Mouse (Mus musculus) cerebellum, postnatal 36 days (tissue): ENCODE measurements at regions not wholly inside any gene's neighbourhood (a gene's known extent, or its start where the extent isn't known, plus 50 kb on each side); places are given as distances from the start of the nearest gene placed in this dataset.

Experiments used
- DNase-seq, 2 experiments: peaks; one replicate each; pipeline ENCODE4 v3.0.0; 2021 to 2022; ENCODE audit warnings: mixed read lengths in 2 of 2

DNA sequence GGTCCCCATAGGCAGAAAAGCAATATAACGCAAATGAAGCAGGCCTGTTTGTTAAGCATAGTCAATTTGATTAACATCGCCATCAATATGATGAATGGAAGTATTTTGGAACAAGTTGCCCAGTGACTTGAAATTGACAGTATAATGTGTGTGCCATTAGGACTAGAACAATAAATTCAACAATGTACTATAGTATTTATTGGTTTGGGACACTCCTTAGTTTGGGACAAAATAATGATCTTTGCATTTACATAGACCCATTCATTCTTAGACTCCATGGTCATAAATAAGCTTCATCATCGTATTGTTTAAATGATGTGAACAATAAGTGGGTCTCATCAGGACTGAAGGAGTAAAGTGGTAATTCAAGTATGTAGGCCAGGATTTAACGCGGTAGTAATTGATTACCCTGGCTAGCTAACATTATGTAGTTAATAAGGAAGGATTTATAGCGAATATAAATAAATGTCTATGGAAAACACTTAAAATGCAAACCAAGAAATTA, 2933.6 kb upstream of the 5930422O12Rik start:
- DNase-seq, result no peak

DNA sequence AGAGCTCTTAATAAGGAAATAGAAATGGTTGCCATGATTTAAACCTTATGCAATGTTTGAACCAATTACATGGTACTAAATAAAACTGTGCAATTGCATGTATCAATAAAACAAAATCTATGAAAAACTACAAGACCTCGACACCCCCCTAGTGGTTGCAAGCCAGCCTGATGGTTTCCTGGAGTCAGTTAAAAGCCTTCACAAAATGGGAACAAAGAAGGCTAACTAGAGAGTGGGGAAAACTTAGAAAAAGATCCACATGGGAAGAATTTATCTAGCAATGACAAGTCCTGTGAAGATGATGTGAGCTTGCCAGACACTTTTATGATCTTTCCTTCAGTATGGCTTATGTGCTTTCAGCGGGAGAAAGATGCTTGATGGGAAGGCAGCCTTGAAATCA, 2926.3 kb upstream of the 5930422O12Rik start:
- DNase-seq, result no peak

DNA sequence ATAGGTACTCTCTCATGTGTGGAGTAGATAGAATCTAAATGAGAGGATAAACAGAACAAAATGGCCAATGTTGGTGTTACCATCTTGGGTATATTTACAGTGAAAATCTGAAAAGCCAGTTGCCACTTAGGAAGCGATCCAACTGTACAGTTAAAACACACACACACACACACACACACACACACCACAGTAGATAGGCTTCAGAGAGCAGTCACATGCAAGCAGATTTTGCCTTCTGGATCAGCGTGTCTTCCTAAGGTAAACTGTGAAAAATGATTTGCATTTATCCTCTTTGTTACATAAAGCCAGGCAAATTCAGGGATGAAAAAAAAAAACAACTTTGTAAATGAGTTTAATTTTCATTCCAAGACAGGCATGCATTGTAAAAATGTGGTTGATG, 2917.2 kb upstream of the 5930422O12Rik start:
- no peak for DNase-seq

DNA sequence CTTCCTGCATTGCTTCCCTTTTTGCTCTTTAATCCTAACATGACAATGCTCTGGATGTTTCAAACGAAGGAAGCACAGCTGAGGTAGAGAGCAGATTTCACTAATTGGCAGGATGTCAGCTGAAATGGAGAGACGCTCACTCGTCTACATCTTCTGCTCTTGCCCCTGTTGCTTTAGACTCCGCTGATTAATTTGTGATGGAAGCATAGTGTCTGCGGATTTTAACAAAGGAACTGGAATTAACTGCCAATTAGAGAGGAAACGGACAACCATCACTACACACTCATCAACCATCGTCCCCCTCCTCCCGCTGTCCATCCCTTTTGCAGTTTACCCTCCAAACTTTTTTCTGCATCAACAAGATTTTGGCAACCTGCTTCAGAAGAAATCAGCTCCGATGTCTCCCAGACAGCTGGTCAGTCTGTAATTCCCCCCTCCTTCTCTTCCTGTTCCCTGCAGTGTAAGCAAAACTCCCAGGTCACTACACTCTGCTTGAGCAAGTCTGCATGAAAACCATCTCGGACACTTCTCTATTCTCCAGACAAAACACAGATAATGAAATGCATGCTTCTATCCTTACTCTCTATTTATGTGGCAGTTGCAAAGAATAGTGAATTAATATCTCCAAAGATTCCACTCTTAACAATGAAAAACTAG, 2905.6 kb upstream of the 5930422O12Rik start:
- DNase-seq, result no peak

DNA sequence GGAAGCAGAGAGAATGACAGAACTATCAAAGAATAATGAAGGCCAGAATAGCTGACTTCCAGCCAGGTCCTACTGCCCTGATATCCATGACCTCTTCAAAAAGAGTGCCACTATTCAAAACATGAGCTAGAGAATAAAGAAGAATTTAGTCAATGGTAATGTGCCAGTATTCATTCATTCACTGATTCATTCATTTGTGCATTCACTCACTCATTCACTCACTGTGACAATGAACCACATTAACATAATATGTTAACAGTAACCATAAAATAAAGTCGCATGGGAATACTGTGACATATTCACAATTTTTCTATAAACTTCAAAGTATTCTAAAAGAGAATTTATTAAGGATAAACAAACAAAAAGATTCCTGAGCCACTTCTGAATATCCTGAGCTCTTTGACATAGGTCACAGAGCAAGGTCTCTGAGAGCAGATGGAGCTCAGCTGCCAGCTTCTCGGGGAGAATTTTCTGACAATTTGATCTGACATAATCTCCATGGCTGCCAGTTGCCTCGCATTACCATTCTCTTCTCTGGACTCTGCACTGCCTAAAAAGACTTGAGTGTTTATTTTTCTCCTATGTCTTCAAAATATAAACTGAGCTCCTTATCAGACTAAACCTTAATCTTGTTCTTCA, 2895.5 kb upstream of the 5930422O12Rik start:
- no peak for DNase-seq

DNA sequence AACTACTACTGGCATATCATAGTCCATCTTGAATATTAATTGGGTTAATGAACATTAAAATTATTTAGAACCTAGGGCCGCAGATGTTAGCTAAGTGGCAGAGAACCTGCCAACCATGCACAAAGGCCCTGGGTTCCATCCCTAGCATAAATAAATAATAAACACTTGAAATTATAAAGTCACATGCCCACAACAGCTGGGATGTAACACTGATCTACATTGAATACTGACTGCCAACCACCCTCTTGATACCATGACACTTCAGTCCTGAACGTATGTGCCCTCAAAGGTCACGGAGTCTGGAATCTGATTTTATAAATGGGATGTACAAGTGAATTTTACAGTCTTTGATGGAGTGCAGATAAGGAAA, 2895.0 kb upstream of the 5930422O12Rik start:
- no peak for DNase-seq

DNA sequence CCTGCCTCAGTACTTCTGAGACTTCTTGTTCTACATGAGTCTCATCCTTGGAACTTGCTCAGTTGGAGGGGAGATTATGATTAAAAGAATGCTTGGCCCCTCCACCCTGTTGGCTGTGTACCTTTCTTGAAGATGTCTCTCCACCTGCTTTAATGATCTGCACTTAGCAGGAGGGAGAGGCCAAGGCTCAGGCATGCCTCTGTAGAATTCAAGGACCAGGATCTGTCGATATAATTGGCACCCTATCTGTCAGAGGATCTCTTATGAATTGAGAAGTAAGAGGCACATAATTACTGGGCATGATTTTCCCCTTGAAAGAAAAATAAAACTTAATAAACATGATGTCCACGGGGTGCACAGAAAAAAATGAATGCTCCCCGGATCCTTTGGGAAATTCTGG, 2893.1 kb upstream of the 5930422O12Rik start:
- no peak for DNase-seq

DNA sequence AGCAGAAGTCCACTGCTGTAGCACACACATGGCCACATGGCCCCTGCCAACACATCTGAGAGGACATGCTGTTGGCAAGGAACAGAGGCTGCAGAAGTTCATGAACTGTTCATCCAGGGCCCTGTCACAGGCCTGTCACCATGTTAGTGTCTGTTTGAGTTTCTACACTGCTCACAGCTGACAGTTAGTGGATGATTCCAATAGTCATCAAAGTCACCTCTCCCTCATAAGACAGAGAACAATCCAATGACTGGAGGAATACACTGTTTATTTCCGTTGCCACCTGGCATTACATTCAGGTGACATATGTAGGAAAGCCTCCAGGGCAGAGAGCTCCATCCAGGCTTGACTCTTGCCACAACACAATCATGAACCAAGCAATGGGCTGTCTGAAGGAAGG, 2886.3 kb upstream of the 5930422O12Rik start:
- peak; percentile 2 for DNase-seq

DNA sequence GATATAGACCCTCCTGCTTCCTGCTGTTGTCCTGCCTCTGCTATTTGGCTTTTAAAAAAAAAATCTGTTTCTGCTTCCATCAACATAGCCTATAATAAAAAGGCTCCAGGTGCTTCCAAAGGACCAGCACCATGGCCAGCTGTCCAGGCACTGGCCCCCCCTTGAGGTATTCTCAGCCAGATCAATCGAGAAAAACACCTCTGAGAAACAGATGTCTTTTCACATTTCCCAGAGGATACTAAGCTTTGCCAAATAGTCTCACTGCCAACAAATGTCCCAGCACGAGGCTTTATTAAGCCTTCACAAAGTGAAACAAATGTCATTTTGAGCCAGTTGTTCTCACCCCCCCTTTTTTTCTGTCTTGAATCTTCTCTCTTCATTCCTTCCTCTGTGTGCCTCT, 2880.7 kb upstream of the 5930422O12Rik start:
- no peak for DNase-seq

DNA sequence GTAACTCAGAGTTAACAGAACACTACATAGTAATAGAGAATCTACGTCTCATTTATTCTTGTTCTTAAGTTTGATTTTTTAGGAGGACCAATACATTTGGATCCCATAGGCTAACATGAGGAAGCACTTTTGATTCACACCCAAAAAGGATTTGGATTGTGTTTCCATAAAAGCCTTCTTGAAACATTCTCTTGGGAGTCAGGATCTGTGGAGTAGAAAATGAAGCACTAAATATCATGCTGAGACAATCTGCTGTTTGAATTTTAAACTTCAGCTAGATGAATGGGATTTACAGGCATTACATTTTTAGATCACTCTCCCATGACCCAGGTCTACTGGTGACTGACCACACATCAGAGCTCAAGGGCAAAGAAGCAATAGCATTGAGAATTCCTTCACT, 2877.5 kb upstream of the 5930422O12Rik start:
- DNase-seq, result no peak

DNA sequence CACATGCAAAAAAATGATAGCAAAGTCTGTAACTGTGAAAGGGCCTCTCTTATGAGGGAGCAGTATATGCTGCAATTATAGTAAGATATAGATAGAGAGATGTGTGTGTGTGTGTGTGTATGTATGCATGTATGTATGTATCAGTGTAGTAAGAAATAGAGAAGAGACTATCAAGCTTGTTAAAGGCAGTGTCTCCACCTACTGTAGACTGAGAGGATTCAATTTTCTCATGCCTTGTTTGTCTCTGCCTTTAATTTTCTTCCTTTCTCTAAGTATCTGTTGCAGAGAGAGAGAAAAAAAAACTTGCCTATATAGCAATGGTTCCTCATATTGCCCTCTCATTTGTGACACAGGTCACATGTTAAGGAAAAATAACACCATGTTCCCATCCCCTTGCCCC, 2871.1 kb upstream of the 5930422O12Rik start:
- DNase-seq, result no peak

DNA sequence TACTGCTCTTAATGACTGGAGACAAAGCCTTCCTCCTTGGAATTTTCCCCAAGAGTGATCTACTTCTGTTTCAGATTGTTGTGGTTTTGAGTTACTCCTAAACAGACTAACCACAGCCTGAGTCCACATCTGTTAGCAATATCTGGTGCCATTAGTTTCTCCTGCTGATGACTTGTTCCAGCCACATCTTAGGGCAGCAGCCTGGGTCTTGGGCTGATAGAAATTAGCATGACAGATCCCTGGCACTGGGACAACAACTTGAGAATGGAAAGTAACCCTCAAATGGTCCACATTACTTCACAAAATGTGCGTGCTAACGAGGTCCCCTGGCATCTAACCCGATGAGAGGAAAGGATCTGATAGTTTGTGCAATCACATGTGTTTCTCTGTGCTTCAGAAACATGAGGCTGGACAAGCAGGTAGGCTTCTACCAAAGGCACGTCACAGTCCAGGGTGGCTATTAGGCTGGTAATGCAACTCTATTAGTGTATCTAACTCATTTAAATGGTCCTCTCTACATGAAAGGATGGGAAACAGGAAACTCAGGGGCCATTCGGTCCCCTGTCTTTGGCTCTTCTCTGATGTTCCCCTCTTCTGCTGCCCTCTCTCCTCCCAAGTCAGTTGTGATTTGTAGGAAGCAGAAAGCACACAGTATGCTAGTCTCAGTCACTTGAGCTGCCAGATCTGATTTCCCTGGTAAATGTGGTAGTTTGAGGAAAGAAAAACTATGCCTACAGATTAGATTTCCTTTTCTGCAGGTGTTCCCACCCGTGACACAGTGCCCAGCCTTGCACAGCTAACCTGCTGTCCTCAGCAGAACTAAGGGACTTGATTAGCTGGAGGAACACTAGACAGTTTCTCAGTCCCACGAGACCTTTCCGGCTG, 2866.9 kb upstream of the 5930422O12Rik start:
- no peak for DNase-seq

DNA sequence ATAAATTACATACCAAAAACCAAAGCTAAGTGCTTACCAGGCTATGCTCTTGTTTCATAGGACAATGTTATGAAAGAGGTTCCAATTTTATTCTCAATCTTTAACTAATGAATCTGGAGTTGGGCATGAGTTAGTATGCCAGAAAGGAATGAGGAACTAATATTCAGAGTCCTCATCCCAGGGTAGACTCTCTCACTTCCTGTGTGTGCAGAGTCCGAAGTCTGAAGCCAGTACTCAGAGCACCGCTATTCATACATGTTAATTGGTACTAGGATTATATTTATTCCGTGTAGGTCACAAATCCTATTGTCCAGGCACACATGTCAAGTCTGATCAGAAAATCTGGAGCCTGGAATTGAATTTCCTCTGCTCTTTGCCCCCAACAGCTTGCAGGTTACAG, 2858.7 kb upstream of the 5930422O12Rik start:
- no peak for DNase-seq

DNA sequence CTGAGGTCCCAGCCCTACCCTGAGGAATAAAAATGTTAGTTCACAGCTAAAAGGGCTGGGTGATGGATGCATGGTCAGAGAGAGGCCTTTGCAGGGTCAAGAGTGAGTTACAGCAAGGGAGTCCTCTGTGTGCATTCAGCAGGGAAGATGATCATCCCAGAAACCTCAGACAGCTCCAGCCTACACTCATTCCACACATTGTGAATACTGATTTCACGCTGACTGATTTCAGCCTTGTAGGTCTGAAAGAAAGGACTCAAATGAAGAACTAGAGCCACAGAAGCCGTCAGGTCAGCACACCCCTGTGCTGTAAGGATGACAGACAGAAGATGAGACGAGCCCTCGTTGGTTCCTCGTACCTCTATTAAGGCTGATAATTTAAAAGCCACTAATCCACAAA, 2858.0 kb upstream of the 5930422O12Rik start:
- no peak for DNase-seq

DNA sequence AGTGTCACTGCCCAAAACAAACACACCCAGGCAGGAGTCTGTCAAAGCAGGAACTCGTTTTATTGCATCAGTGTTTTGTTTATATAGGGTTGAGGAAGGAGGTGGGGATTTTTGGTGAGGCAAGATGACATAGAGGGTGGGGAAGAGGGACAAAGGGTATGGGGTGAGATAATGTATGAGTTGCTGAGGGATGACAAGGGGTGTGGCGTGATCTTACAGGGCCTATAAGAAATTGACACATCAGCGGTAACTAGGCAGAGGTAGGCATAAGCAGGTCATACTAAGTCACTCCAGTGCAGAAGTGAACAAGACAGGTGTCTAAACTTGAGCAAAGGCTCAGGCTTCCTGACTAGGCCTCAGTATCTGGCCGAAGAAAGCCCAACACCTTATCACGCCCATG, 2841.0 kb upstream of the 5930422O12Rik start:
- no peak for DNase-seq

DNA sequence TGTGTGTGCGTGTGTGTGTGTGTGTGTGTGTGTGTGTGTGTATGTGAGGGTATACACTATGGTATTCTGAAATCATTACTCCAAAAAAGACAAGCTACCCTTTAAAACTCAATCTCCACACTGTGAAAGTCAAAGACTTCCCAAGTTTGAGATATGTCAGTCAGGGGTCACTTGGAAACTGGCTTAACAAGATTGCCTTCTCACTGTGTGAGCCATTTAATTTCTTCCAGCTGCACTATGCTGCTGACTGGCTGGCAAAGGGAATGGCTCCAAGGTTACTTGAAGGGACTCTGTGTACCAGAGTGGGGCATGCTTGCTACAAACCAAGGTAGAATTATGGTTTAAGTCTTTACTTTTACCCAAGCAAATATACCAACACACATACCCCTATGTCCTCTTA, 2826.1 kb upstream of the 5930422O12Rik start:
- no peak for DNase-seq

DNA sequence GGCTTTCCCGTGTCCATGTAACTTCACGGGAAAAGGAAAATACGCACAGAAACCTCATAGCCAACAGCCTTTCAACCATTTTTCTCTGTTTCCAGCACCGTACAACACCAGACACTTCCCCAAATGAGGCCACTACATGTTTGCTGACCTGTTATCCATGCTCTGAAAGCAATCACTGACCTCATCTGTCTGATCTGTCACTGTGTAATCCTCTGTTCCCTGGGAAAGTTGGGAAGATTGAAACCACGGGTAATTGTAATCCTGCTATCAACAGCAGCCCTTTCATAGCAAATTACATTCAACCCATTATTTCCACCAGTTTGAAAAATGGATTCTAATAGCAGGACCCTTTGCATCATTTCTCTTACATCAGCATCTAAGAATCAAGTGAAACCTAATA, 2798.2 kb upstream of the 5930422O12Rik start:
- no peak for DNase-seq

DNA sequence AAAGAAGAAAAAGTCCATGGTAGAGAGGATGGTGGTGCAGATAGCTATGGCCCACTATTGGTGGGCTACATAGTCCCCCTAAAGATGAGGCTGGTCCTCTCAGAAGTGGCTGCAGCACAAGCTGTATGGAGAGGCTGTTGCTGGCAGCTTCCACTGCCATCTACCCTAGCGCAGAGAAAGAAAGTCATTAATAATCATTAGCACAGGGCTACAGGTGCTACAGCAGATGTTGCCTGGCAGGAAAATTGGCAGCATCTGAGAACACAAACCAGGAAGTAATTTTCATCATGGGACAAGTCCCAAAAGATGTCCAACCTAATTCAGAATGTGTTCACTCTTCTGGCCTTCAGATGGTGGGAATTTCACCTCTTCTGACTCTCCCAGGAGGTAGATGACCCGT, 2791.7 kb upstream of the 5930422O12Rik start:
- peak; percentile 61 to 62 for DNase-seq

DNA sequence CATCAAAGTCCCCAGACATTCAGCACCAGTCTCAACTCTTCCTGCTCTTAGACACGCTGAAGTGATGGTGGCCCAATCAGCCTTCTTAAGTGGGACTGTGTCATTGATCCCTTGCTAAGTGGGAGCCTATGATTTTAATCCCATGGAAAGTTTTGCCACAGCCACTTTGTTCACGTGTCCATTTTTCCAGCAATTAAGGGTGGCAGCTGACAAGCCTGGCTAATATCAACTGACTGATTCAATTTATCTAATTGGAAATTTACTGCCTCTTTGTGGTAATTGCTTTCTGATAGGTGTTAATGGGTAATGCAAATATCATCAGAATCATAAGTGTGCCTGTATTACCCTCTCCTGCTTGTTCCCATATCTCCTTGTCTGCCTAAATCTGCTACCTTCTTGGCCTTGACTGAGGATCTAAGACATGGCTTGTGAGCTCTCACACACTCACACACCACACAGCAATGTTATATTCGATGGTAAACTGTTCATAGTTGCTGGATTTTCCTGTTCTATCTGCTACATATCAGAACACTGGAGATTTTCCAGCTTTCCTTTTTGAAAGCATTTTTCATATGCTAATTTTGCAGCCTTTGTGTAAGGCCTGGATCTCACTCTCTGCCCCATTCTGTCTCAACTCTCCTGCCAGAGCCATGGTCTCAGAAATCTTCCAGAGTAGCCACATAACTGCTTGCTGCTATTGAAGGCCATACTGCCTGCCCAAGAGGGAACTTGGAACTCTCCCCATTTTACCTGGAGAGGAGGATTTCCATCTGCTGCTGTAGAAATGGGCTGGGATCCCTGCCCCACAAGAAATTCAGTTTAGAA, 2785.4 kb upstream of the 5930422O12Rik start:
- DNase-seq, result peak; percentile 39 to 54

DNA sequence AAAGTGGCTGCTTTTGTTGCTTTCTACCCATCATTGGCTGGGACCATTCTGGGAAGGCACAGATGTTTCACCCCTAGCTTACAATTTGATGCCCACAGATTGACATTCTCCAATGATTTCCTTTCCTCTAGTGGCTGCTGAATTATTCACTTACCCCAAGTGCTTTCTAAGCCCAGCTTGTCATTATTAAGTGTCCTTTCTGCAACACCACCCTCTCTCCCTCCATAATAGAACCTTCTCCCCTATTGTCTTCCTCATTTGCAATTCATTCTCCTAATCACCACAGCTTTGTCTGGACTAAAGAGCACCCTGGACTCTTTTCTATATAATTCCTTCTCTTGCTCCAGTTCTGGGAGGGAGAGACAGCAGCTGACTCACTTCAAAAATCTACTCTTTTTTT, 2780.0 kb upstream of the 5930422O12Rik start:
- DNase-seq, result no peak

DNA sequence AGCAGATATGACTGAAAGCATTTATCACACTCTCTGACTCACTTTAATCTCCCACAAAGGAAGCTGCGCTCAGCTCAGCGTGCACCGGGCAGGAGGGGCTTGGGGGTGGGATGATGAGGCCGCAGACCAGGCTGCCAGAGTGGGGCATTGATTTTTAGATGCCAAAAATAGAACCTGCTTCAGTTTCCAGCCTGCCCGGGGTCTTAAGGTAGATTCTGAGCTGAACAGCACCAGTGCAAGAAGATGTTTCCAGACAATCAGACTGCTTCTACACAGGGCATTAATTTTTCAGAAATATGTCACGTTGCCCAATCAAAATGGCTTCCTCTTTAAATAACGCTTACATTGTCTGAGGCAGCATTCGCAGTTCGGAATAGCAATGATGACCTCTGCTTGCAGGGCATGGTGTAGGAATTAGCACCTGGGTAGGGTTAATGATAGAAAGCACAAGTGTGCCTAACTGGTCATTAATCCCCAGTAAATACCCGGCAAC, 2772.7 kb upstream of the 5930422O12Rik start:
- no peak for DNase-seq

DNA sequence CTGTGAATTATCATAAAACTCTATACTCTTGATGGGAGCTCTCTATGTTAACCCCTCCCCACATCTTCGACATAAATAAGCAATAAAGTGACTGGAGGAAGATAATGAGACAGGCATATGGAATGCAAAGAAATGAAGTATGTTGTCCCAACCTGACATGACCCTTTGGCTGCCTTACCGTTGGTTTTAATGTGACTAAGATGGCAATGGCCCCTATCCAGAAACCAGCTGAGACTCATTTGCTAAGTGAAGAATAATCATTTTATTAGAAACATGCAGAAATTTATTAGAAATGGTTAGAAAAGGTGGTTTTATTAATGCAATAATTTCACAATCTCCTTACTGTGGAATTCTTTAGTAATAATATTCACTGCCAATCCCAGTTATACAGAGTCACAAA, 2767.2 kb upstream of the 5930422O12Rik start:
- no peak for DNase-seq

DNA sequence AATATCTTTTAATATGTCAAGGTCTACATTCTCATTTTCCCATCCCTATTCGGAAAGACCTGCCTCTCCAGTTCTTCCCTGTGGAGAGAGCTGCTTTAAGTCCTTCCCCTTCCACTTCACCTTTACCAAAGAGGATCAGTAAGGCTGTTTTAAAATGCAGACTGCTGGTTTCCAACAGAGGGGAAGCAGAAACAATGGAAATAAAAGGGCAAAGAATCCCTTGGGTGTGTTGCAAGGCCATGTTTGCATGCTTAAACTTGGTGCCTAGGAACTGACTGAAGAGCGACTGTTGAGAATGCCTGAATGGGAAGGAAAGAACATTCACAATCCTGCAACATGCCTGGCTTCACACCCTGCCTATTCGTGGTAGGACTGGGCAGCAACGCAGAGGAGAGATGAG, 2759.1 kb upstream of the 5930422O12Rik start:
- DNase-seq, result no peak
